Mouse (Mus musculus) forelimb bud, embryonic 11.5 days (tissue): ENCODE measurements around the gene Pabpc1l.
A peak's percentile ranks its signal among the peaks of the same experiment; 100 is the strongest.
"Not testable (repeated sequence)": the region's sequence is repeated elsewhere in the genome, so short reads cannot be mapped to it uniquely, and the experiment has no call there.

ENCODE experiments used
- DNase-seq: peaks from one replicate; pipeline ENCODE4 v3.0.0-alpha.2; 2012; ENCODE audit warnings: low read depth, low spot score

Pabpc1l gene

DNA sequence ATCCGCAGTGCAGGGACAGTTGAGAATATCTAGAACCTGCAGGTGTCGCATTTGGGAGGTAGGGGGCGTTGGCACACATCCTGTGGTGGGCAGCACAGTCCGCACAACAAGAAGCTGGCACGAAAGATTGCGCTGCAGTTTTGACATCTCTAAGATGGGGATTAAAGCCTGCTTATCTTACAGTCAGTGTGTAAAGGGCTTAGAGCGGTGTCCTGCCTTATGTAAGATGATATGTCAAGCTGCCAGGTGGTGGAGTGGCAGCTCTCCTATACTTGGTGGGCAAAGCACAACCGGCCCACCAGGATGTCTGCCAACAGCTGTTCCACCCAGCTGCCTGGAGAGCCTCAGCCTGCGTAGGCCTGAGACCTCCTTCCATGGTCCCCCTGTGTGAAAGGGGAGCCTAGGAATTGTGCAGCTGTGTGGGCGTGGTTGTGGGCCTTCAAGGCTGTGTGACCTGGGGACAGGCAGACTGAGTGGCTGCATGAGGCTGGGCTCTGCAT, 11.3 kb downstream of the Pabpc1l start:
- DNase-seq: peak; percentile 49

DNA sequence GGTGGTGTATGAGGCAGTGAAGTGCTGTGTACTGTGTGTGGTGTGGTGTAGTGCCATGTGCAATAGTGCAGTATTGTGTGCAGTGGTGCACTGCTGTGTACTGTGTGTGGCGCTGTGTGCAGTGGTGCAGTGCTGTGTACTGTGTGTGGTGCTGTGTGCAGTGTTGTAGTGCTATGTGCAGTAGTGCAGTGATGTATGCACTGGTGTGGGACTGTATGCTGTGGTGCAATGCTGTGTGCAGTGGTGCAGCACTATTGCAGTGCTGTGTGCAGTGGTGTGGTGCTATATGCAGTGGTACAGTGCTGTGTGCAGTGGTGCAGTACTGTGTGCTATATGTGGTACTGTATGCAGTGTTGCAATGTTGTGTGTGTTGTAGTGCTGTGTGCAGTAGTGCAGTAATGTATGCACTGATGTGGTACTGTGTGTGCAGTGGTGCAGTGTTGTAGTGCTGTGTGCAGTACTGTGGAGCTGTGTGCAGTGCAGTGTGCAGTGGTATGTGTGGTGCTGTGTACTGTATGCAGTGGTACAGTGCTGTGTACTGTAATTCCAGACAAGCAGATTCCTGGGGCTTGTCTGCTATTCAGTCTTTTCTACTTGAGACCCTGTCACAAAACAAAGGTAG, 13.3 kb downstream of the Pabpc1l start:
- no peak for DNase-seq

DNA sequence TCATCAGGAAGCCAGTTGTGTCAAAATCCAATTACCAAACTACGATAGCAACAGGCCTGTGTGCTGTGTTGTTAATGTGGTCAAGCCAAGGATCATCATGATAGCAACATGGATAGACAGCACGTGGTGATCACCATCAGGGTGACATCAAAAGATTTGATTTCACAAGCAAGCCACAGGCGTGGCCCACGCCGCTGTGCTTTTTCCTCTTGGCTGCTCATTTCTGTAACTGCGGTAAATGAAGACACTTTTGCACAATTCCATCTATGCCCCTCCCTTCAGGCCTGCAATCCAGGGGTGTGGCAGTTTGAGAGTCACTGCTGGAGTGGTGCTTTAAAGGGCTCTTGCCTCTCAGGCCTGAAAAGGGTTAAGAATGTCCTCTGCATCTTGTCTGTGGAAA, 15.7 kb downstream of the Pabpc1l start:
- no peak for DNase-seq

DNA sequence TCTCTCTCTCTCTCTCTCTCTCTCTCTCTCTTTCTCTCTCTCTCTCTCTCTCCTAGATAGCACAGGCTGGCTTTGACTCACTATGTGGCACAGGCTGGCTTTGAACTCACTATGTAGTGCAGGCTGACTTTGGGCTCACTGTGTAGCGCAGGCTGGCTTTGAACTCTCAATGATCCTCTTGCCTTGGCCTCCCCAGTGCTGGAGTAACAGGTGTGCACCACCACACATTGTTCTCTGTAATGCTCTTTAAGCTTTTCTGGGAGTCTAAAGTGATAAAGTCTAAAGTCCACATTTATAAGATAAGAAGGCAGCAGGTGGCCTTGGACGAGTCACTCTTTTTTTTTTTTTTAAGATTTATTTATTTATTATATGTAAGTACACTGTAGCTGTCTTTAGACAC, 16.3 kb downstream of the Pabpc1l start:
- no peak for DNase-seq

DNA sequence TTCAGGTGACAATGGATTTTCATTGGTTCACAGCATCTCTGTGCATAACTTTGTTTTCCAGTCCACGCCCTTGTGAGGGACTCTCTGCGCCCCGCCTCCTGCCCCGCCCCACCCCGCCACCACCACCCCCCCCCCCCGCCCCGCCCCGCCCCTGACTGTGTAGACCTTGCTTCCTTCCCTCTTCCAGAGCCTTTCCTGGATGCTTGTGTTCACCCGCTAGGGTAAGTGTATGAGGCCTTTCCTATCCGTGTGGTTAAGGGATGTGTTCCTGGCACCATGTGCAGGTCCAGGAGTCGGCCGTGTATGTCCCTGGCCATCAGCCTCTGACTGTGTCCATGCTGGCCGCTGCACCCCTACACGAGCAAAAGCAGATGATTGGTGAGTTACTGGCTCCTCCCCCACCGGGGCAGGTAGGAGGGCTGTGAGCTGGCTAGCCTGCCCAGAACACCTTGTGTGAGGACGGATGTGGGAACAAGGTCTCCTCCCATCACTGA, 22.0 kb downstream of the Pabpc1l start:
- DNase-seq: peak; percentile 36

DNA sequence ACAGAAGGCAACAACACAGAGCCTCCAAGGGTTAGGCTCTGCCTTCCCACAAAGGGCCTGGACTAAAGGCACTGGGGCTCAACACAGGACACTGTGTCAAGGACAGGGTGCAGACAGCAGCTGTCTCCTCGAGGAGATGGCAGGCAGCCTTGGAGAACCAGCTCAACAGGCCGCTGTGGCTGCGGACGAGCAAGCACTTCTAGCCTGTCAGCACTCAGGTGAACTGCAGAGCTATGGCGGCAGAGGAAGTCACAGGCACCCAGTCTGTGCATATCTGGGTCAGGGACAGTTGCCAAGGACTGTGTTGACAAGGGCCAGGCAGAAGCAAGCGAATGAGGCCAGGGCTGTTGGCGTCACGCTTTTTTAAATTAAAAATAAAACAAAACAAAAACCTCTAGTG, 28.5 kb downstream of the Pabpc1l start:
- DNase-seq: no peak

DNA sequence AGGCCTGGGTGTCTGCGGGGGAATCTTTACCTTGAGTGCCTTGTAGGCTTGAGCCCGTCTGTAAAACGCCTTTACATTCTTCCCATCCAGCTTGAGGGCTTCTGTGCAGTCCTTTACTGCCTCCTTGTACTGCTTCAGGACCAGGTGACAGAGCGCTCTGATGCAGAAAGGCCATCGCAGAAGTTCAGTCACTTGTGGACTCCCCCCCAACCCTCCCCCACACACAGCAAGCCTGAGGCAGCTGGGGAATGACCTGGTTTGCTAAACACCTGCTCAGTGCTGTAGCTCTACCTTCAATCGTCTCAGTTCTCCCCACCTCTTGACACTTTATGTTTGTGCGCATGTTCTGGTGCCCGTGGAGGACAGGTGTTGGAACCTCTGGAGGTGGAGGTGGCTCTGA, 29.4 kb downstream of the Pabpc1l start:
- no peak for DNase-seq

DNA sequence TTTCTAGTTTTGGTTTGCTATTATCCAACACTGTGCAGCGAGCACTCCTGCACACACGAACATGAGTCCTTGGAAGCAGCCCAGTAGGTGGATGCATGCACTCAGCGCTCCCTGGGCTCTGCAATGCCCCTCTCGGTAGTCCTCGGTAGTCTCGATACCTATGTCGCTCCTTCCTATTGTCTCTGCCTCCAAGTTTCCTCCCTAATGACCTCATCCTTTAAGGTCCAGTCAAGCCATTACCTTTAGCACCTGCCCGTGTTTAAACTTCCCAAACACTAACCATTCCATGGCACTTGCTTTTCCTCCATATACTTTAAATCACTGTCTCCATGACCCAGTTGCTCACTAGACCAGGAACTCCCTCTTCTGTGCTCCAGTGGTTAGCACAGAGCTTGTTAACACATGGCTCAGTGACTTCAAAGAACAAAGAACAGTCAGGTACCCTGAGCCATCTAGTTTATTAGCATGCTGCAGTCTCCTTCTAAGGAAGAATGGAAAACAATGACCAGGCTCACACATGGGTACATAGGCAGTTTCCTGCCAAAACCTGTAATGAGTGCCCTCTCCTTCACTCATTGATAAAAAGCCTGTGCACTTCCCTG, 34.5 kb downstream of the Pabpc1l start:
- DNase-seq: no peak

DNA sequence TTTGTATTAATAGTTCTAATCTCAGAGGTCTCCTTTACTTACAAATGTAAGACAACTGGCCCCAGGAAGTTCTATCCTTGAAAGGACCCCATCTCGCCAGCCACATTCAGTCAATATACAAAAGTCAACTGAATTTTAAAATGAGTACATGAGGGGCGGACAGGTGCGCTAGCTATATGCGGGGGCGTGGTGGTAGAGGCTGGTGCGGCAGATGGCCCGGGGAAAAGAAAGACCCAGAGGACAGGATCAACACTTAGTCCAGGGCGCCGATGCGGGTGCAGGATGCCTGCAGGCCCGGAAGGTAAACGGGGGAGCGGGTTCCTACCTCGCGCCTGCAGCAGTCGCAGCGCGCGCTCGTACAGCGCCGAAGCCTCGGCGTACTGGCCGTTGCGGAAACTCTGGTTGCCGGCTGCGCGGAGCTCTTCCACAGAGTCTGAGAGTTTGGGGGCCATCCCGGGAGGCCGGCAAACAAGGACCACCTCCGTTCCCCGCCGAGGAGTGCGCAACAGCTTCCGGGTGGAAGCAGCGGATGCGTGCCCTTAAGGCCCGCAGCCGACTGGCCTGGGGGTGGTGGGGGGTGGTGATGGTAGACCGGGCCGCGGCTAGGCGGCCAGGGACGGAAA, 45.0 kb downstream of the Pabpc1l start, which contains the start of gene Stk4:
Gene Stk4 (plus strand): TSS at position 181 of the 623 bp plus-strand sequence.
- peak; percentile 29 for DNase-seq

DNA sequence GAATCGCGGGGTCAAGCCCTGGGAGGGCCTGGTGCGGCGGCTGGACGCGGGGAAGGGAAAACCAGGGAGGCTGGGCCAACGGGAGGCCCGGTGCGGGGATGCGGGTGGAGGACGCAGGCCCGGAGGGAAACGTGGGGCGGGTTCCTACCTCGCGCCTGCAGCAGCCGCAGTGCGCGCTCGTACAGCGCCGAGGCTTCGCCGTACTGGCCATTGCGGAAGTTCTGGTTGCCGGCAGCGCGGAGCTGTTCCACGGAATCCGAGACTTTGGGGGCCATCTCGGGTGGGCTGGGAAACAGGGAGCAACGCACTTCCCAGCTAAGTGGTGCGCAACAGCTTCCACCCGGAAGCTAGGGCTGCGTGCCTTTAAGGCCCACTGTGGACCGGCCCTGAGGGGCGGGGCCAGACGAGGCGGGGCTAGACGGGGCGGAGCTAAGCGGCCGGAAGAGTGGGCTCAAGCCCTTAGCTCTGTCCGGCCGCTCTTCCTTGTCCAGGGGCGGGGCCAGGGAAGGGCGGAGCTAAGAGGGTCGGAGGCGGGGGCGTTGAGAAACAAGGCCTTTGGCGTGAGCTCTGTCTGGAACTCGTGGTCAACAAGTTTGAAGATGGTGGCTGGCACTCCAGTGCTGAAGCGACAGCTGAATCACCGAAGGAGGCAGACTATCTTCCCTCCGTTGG, 45.7 kb downstream of the Pabpc1l start, which contains the start of gene Tomm34:
Gene Tomm34 (minus strand): TSS at position 405 of the 672 bp plus-strand sequence.
- DNase-seq: peak; percentile 92

DNA sequence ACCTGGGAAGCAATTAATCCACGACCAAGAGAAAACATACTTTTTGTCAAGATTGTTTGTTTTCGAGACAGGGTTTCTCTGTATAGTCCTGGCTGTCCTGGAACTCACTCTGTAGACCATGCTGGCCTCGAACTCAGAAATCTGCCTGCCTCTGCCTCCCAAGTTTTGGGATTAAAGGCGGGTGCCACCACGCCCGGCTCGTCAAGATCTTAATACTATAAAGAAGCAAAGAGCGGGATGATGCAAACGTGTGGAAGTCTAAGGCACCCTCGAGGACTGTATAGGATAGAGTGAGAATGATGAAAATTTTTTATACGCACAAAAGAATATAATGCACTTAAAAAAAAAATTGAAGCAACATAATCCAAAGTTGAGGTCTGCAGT, 46.2 kb downstream of the Pabpc1l start:
- not testable (repeated sequence) for DNase-seq

DNA sequence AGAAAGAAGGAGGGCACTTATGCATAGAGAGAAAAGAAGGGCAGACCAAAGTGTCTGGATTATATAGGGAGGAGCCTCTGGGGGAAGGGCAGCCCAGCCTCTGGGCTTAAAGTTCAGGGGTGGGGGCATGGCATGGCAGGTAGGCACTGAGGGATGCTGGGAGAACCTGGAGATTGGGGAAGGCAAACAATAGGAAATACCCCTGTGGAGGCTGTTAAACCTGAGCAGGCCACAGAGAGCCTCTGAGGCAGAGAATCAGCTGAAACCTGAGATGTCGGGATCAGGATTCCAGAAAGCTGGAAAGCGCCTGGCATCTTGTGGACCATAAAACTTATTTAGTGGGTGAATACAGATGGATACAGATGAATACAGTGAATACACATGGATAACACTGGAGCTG, 46.9 kb downstream of the Pabpc1l start:
- DNase-seq: peak; percentile 46

DNA sequence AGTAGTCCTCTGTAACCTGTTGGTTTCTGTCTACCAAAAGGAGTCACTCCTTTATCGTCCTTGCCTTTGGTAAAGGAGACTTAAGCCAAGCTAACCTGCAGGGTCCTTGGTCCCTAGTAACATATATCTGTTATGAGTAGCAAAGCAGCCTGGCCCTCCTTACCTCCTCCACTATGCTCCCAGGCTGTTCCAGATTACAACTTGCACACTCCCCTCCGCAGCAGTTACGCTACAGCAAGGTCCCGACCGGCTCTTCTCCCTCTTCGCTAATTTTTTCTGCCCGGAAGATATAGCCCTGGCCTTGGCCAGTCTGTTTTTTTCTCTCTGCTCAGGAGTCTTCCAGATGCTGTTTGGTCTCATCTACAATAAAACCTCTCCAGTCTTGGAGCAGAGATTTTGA, 47.9 kb downstream of the Pabpc1l start:
- DNase-seq: no peak

DNA sequence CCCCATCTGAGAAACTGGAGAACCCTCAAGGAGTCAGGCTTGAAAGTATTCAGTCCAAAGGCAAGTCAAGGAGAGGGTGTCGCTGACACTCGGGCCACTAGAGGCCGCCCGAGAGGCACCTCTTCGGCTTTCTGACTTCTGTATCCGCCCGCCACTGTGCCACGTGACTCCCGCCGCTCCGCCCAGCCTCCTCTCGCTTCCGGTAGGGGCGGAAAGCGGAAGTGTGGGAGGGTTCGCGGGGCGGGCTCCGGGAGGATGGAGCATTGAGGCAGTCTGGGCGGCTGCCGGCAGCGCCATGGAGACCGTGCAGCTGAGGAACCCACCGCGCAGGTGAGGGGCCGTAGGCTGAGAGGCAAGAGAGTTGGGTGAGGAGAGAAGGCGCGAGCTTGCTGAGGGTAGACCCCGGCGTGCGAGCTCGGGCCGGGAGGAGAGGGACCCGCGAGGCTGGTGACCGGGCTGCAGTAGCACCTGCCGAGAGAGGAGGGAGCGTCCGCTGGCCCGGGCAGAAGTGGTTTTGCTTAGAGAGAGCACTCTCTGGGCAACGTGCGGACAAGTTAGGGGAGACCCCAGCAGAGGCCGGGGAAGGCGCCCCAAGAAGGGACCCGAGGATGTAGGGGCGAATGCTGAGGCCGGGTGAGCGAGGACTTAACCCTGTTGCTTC, 48.8 kb downstream of the Pabpc1l start:
- DNase-seq: peak; percentile 98

DNA sequence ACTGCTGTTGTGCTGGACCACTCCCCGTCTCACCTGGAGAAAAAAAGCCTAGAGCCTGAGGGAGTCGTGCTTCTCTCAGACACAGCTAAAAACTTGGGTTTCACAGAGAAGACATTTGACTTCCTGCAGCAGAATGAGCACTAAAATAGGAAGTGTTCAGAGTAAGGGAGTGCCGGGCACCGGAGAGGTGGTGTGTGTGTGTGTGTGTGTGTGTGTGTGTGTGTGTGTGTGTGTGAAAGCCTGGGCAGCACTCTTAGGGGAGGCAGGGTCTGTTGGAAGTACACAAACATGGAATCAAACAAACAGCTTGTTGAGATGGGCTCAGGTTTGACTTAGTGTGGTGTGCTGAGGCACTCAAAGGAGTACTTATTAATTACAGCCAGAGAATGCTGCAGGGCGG, 49.8 kb downstream of the Pabpc1l start:
- DNase-seq: no peak

DNA sequence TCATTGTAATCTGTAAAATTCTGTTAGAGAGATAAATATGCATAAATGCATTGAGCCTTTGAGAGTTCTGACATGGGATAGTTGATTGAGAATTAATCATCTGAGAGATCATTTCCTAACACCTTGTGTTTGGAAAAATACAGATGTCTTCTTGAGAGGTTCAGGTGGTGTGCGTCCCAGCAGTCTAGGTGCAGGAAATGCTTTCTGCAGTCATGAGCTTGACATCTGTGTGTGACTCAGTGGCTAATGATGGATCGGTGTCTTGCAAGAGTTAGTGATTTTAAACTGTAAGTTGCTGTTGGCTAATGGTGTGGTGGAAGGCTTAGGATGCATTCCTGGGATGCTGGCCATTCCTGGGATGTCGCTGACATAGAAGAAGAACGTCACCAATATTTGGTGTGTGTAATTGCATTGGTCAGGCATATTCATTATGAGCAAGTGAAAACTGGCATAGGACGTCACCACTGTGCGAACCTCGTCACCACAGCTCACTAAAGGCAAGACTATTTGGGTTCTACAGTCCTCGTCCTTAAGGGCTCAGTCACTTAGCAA, 51.7 kb downstream of the Pabpc1l start:
- DNase-seq: no peak

DNA sequence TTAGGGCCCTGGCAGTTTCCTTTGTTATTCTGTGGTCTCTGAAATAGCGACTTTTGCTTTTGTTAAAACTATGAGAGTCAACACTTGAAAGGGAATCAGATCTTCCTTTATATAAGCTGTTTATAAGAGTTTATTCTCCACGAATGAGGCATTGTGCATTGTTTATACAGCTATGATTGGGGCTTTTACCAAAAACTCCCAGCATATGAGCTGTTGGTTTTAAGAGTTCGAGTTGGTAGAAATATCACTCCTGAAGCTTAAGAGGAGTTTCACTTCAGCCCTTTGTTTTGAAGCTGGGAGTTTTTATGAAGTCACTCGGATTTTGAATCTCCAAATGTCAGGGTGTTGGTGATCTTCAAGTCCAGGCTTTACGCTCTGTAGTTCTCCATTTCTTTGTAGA, 52.6 kb downstream of the Pabpc1l start:
- DNase-seq: no peak

DNA sequence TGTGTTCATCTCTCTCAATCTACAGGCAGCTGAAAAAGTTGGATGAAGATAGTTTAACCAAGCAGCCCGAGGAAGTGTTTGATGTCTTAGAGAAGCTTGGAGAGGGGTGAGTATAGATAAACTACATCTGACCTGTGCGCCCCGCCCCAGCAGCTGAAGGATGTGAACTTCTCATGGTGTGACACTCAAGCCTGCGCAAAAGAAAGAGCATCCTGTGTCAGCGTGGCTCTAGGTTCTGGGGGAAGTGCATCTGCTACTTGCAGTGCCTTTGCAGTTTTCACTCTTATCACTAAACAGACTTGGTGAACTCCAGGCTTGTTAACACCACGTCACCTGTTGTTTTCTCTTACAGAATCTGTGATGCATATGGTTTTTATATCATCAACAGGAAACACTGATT, 54.2 kb downstream of the Pabpc1l start:
- no peak for DNase-seq

DNA sequence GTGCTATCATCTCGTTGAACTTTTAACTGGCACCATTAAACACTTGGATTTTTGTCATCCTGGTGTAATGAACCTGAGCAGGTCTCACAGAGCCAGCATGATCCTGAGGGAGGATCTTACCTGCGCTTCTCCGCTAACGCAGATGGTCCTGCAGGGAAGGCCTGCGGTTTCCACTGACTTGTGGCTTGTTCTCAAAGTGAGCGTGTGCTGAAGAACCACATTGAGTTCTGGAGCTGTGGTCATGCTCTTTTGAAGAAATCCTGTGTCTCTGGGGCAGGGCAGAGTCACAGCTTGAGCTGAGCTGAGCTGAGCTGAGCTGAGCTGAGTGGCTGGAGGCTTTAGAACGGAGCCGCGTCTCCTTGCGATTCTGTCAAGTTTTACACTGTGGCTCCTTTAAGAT, 56.3 kb downstream of the Pabpc1l start:
- no peak for DNase-seq

DNA sequence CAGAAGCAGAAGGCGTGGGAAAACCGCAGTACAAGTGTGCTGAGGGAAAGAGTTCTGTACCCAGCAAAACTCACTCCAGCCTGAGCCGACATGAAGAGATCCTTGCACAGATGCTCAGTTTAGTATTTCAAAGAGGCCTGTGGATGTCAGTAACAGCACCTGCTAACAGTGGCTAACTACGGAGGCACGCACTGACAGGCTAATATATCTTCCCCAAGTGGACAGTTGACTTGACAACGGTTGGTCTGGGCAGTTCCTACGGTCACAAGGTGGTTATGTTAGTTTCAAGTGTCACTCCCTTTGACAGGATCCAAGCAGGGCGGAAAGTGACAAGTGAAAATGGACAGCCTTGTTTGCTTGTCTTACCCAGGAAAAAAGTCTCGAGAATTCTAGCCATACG, 56.9 kb downstream of the Pabpc1l start:
- no peak for DNase-seq

DNA sequence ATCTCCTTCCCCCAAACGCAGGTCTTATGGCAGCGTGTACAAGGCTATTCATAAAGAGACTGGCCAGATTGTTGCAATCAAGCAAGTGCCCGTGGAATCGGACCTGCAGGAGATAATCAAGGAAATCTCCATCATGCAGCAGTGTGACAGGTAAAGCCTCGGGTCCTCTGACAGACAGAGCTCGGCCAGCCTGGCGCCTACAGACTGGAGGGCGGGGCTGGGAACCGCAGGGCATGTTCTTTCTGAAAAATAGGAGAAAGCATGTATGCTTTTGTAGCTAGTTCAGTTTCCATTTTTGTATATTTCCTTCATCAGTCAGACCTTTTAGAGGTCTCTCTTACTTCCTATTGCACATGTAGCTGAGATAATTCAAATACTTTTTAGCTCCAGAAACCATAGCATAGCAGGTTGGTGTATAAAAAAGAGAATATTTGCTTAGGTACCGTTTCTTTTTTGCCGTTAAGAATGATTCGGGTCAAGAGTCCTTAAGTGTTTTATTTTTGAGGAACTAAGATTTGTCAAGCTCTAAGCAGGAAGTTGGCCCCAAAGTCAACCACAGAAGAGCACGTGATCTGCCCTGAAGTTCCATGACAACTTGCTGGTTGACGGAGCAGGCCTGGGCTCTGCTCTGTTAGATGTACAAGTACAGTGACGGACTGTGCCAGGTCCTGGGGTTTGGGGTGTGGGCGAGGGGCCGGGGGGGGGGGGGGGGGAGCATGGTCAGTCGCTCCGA, 58.5 kb downstream of the Pabpc1l start:
- DNase-seq: no peak
